Mouse (Mus musculus) granulocyte monocyte progenitor cell, adult 5-6 weeks (primary cell): ENCODE measurements at regions not wholly inside any gene's neighbourhood (a gene's known extent, or its start where the extent isn't known, plus 50 kb on each side); places are given as distances from the start of the nearest gene placed in this dataset.

Experiments used
- ATAC-seq: replicated peaks from 2 replicates; pipeline ENCODE4 v1.8.0; 2016; ENCODE audit warnings: mild to moderate bottlenecking, moderate TSS enrichment, inconsistent platforms; ENCODE audit not compliant: poor library complexity, severe bottlenecking

DNA sequence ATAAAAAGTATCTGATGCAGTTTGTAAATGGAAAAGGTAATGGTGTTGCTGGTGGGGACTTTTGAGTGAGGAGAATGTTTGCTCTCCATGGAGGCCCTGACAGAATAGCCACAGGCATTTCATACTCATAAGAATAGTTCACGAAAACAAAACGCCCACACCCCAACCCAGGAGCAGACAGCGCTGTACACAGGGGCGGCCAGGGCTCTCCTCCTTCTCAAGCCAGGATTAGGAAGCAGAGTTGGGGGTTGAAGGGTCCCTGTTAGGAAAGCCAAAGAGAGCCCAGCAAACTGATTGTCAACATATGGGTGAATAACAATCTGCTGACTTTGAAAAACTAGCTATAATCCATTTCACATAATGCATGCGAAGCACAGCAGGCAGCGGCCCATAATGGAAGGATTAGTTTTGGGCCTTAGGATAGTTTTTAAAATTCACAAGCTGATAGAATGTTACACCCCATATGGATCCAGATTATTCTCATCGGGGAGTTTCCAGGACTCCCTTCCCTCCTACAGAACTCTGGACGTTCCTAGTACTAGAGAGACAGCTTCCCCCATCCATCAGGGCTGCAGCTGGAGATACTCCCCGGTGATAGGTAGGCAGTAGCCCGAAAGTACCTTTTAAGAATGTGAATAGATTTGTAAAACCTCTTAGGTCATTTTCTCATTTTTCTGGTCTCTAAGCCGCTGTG lies 50.6 kb upstream of the Kif2a start:
- no peak for ATAC-seq
